ENCODE assay signal across 8 mouse cellular contexts in genomic region chr17:27032869-27033268, GRCm38 (mm10). TPM values are rescaled to one million over a fixed set of nuclear protein-coding genes. Genes with fewer than 3 reads are reported as not detected.
DNase-seq lines count a peak whose midpoint lies in the region; ATAC-seq lines count a peak whose summit lies in the region.

No protein-coding gene starts in this region.

- 2% methylated on average over 14 of the region's 14 CpGs for WGBS in embryonic facial prominence, embryonic 10.5 days
- WGBS in heart, embryonic 10.5 days, result under 1% methylated on average over 14 of the region's 14 CpGs
- WGBS in liver, embryonic 13.5 days (ENCODE audit: insufficient replicate concordance), result under 1% methylated on average over 14 of the region's 14 CpGs
- WGBS in neural tube, embryonic 12.5 days, result 3% methylated on average over 14 of the region's 14 CpGs

- H3K27me3 ChIP-seq in embryonic facial prominence, embryonic 10.5 days (replicated peaks; ENCODE audit: low read depth, poor library complexity, severe bottlenecking), result peaks cover 3% of the 10 kb centered on the region
- H3K27me3 ChIP-seq in heart, embryonic 10.5 days (ENCODE audit: insufficient read depth, poor library complexity, severe bottlenecking), result peaks cover 13% of the 10 kb centered on the region; the same call in 1 of the 2 replicates
- H3K27me3 ChIP-seq in liver, embryonic 13.5 days, result peaks cover 11% of the 10 kb centered on the region; the same call in 1 of the 2 replicates
- H3K27me3 ChIP-seq in neural tube, embryonic 12.5 days (replicated peaks), result 0 out of 2 replicates have a peak, but pooled peaks cover 2% of the 10 kb centered on the region

- H3K36me3 ChIP-seq in embryonic facial prominence, embryonic 10.5 days (replicated peaks), result no peaks in the 10 kb centered on the region
- H3K36me3 ChIP-seq in heart, embryonic 10.5 days, result no peaks in the 10 kb centered on the region
- no peaks in the 10 kb centered on the region for H3K36me3 ChIP-seq in liver, embryonic 13.5 days
- no peaks in the 10 kb centered on the region for H3K36me3 ChIP-seq in neural tube, embryonic 12.5 days

- peak overlapping the region; percentile 23; the same call in 1 of the 2 replicates for H3K4me3 ChIP-seq in embryonic facial prominence, embryonic 10.5 days
- peak overlapping the region; percentile 27 for H3K4me3 ChIP-seq in heart, embryonic 10.5 days
- no peak overlapping the region for H3K4me3 ChIP-seq in liver, embryonic 13.5 days (replicated peaks)
- H3K4me3 ChIP-seq in neural tube, embryonic 12.5 days, result no peak overlapping the region

- peak overlapping the region; percentile 48; the same call in 1 of the 2 replicates for H3K27ac ChIP-seq in embryonic facial prominence, embryonic 10.5 days (replicated peaks)
- peak overlapping the region; percentile 42; the same call in 1 of the 2 replicates for H3K27ac ChIP-seq in heart, embryonic 10.5 days
- no peak overlapping the region for H3K27ac ChIP-seq in liver, embryonic 13.5 days
- H3K27ac ChIP-seq in neural tube, embryonic 12.5 days, result no peak overlapping the region

- H3K4me1 ChIP-seq in embryonic facial prominence, embryonic 10.5 days, result peaks cover 45% of the 10 kb centered on the region
- H3K4me1 ChIP-seq in heart, embryonic 10.5 days, result peaks cover 36% of the 10 kb centered on the region
- peaks cover 33% of the 10 kb centered on the region for H3K4me1 ChIP-seq in liver, embryonic 13.5 days (replicated peaks)
- peaks cover 13% of the 10 kb centered on the region for H3K4me1 ChIP-seq in neural tube, embryonic 12.5 days

- no peaks in the 10 kb centered on the region for H3K9me3 ChIP-seq in embryonic facial prominence, embryonic 10.5 days
- no peaks in the 10 kb centered on the region for H3K9me3 ChIP-seq in heart, embryonic 10.5 days
- no peaks in the 10 kb centered on the region for H3K9me3 ChIP-seq in liver, embryonic 13.5 days (replicated peaks)
- H3K9me3 ChIP-seq in neural tube, embryonic 12.5 days, result no peaks in the 10 kb centered on the region

- no peak for ATAC-seq in liver, embryonic 13.5 days (ENCODE audit: low read depth)
- ATAC-seq in neural tube, embryonic 12.5 days (ENCODE audit: low FRiP score, low read depth), result peak; percentile 22; the same call in 1 of the 2 replicates

- peak overlapping the region; percentile 28; the same call in 1 of the 2 replicates for H3K4me2 ChIP-seq in liver, embryonic 13.5 days
- peak overlapping the region; percentile 10; the same call in 1 of the 2 replicates for H3K4me2 ChIP-seq in neural tube, embryonic 12.5 days (replicated peaks)

- no peak overlapping the region for H3K9ac ChIP-seq in liver, embryonic 13.5 days
- no peak overlapping the region for H3K9ac ChIP-seq in neural tube, embryonic 12.5 days

- peak; percentile 85 for DNase-seq in B cell, adult 2 months
- DNase-seq in adrenal gland, postnatal 14 days, result peak; percentile 87
- peak; percentile 88 for DNase-seq in embryonic facial prominence, embryonic 10.5 days (ENCODE audit: low spot score)
- peak; percentile 92 for DNase-seq in heart, embryonic 10.5 days (ENCODE audit: low spot score)
- peak; percentile 80 for DNase-seq in kidney, adult 9 months
- peak; percentile 53 for DNase-seq in liver, embryonic 13.5 days
- peak; percentile 90 for DNase-seq in testis, postnatal 10 days (ENCODE audit: low spot score)

RNA-seq across cellular contexts. Expression of gene Bak1, which starts 4.1 kb away (rescaled TPM):
- 33.5 and 41.7 TPM in 2 replicates for total RNA-seq in adrenal gland, postnatal 14 days (2021)
- 2.8 and 3.3 TPM in 2 replicates for polyA plus RNA-seq in embryonic facial prominence, embryonic 10.5 days (2016; fragmentation: Nextera tagmentation; extraction: Ambion mirVana)
- 4.0 and 6.8 TPM in 2 replicates for polyA plus RNA-seq in heart, embryonic 10.5 days (2016; fragmentation: Nextera tagmentation; extraction: Ambion mirVana)
- 2.4 and 3.0 TPM in 2 replicates for polyA plus RNA-seq in liver, embryonic 13.5 days (2015; fragmentation: Nextera tagmentation; extraction: Ambion mirVana)
- polyA plus RNA-seq in neural tube, embryonic 12.5 days (2016; fragmentation: Nextera tagmentation; extraction: Ambion mirVana), result 2.5 and 3.0 TPM in 2 replicates

RNA-seq across cellular contexts. Expression of gene Itpr3, which starts 24.2 kb away (rescaled TPM):
- 7.4 and 10.9 TPM in 2 replicates for total RNA-seq in adrenal gland, postnatal 14 days (2021)
- polyA plus RNA-seq in embryonic facial prominence, embryonic 10.5 days (2016; fragmentation: Nextera tagmentation; extraction: Ambion mirVana), result 2.3 and 4.0 TPM in 2 replicates
- 2.9 TPM in 2 replicates for polyA plus RNA-seq in heart, embryonic 10.5 days (2016; fragmentation: Nextera tagmentation; extraction: Ambion mirVana)
- polyA plus RNA-seq in liver, embryonic 13.5 days (2015; fragmentation: Nextera tagmentation; extraction: Ambion mirVana), result 0.48 and 0.56 TPM in 2 replicates
- polyA plus RNA-seq in neural tube, embryonic 12.5 days (2016; fragmentation: Nextera tagmentation; extraction: Ambion mirVana), result 2.2 and 2.4 TPM in 2 replicates

RNA-seq across cellular contexts. Expression of gene Zbtb9, which starts 59.9 kb away (rescaled TPM):
- 5.2 and 5.3 TPM in 2 replicates for total RNA-seq in adrenal gland, postnatal 14 days (2021)
- 20.1 and 20.6 TPM in 2 replicates for polyA plus RNA-seq in embryonic facial prominence, embryonic 10.5 days (2016; fragmentation: Nextera tagmentation; extraction: Ambion mirVana)
- polyA plus RNA-seq in heart, embryonic 10.5 days (2016; fragmentation: Nextera tagmentation; extraction: Ambion mirVana), result 12.5 and 14.6 TPM in 2 replicates
- polyA plus RNA-seq in liver, embryonic 13.5 days (2015; fragmentation: Nextera tagmentation; extraction: Ambion mirVana), result 6.3 and 7.0 TPM in 2 replicates
- 17.6 and 19.4 TPM in 2 replicates for polyA plus RNA-seq in neural tube, embryonic 12.5 days (2016; fragmentation: Nextera tagmentation; extraction: Ambion mirVana)

Comparison
In these comparisons a context has a peak if more than half of its experiments do, and no peak if none do; other contexts are left out.
1. H3K27ac ChIP-seq: peak in embryonic facial prominence, embryonic 10.5 days (single experiment) and heart, embryonic 10.5 days (single experiment); none in liver, embryonic 13.5 days (single experiment) and neural tube, embryonic 12.5 days (single experiment).
2. H3K4me3 ChIP-seq: peak in embryonic facial prominence, embryonic 10.5 days (single experiment) and heart, embryonic 10.5 days (single experiment); none in liver, embryonic 13.5 days (single experiment) and neural tube, embryonic 12.5 days (single experiment).
3. Peak in every context shown above with its lines, with median percentiles within 50 percentile points of each other: DNase-seq.